Comparison of ENCODE assay signal across 23 mouse cellular contexts in genomic region chr4:129767782-129768181, GRCm38 (mm10). TPM values are rescaled to one million over a fixed set of nuclear protein-coding genes. Genes with fewer than 3 reads are reported as not detected.
DNase-seq lines count a peak whose midpoint lies in the region; ATAC-seq and TF ChIP-seq lines count a peak whose summit lies in the region.
"Had no signal": no experiment of that assay in that cellular context is flagged by ENCODE, and none has a peak within 500 bp of the region (broad histone marks: within the 10 kb centered on the region; RNA-seq: fewer than 3 reads in every experiment).

No protein-coding gene starts in this region.

- no peak overlapping the region for H3K4me3 ChIP-seq in cerebellum, adult 2 months (replicated peaks; ENCODE audit: insufficient read depth, low read depth, low read length)
- no peak overlapping the region for H3K4me3 ChIP-seq in hindbrain, postnatal 0 days (ENCODE audit: low read length)
- H3K4me3 ChIP-seq in hindbrain, embryonic 11.5 days (ENCODE audit: low read depth, low read length): no peak overlapping the region
- H3K4me3 ChIP-seq: embryonic facial prominence, embryonic 15.5 days; erythroblast, embryonic 14.5 days; forebrain, embryonic 10.5 days; gastrocnemius, adult 2 months; hindbrain, embryonic 13.5 days; intestine, embryonic 15.5 days had no signal

- H3K9me3 ChIP-seq in hindbrain, postnatal 0 days (ENCODE audit: low read length): no peaks in the 10 kb centered on the region
- no peaks in the 10 kb centered on the region for H3K9me3 ChIP-seq in hindbrain, embryonic 11.5 days (ENCODE audit: control insufficient read depth, low read length)
- H3K9me3 ChIP-seq: embryonic facial prominence, embryonic 15.5 days; forebrain, embryonic 10.5 days; hindbrain, embryonic 13.5 days; intestine, embryonic 15.5 days had no signal

- no peak overlapping the region for H3K9ac ChIP-seq in hindbrain, postnatal 0 days (replicated peaks; ENCODE audit: low read length)
- no peak overlapping the region for H3K9ac ChIP-seq in hindbrain, embryonic 11.5 days (ENCODE audit: low read depth, low read length)
- H3K9ac ChIP-seq: embryonic facial prominence, embryonic 15.5 days; hindbrain, embryonic 13.5 days; intestine, embryonic 15.5 days had no signal

- ATAC-seq in cerebellum, adult (ENCODE audit: insufficient number of reproducible peaks, low FRiP score, low TSS enrichment): no peak
- ATAC-seq in hindbrain, postnatal 0 days: no peak
- no peak for ATAC-seq in hindbrain, embryonic 11.5 days (ENCODE audit: low FRiP score)
- ATAC-seq: activated CD4-positive, CD25-positive, alpha-beta regulatory T cell, adult 4 months; forebrain, embryonic 14.5 days; intestine, embryonic 15.5 days; Patski had no signal

- no peak overlapping the region for H3K27ac ChIP-seq in cerebellum, adult 2 months (ENCODE audit: insufficient read depth, low read length)
- H3K27ac ChIP-seq in hindbrain, postnatal 0 days: no peak overlapping the region
- H3K27ac ChIP-seq in hindbrain, embryonic 11.5 days (ENCODE audit: low read depth, low read length): no peak overlapping the region
- H3K27ac ChIP-seq: embryonic facial prominence, embryonic 15.5 days; forebrain, embryonic 10.5 days; gastrocnemius, adult 2 months; hindbrain, embryonic 13.5 days; intestine, embryonic 15.5 days had no signal

- H3K36me3 ChIP-seq in hindbrain, postnatal 0 days (ENCODE audit: insufficient read depth, low read length): no peaks in the 10 kb centered on the region
- H3K36me3 ChIP-seq in hindbrain, embryonic 11.5 days (ENCODE audit: control insufficient read depth, insufficient read depth, low read length): no peaks in the 10 kb centered on the region
- H3K36me3 ChIP-seq: embryonic facial prominence, embryonic 15.5 days; forebrain, embryonic 10.5 days; hindbrain, embryonic 13.5 days; intestine, embryonic 15.5 days had no signal

- no peak for TF ChIP-seq CTCF in cerebellum, adult 2 months (IDR thresholded peaks at IDR 0.05; ENCODE audit: borderline replicate concordance, insufficient read depth, low read depth, low read length)
- no peak for TF ChIP-seq CTCF in hindbrain, postnatal 0 days (IDR thresholded peaks at IDR 0.05; ENCODE audit: low read depth)

- peaks cover 4% of the 10 kb centered on the region; the same call in 1 of the 2 replicates for H3K4me1 ChIP-seq in cerebellum, adult 2 months (ENCODE audit: control insufficient read depth, insufficient read depth, low read length)
- H3K4me1 ChIP-seq in hindbrain, postnatal 0 days (ENCODE audit: insufficient read depth, low read length): peaks cover 10% of the 10 kb centered on the region
- H3K4me1 ChIP-seq in hindbrain, embryonic 11.5 days (replicated peaks; ENCODE audit: control insufficient read depth, insufficient read depth, low read length): peaks cover 4% of the 10 kb centered on the region

- no peaks in the 10 kb centered on the region for H3K27me3 ChIP-seq in cerebellum, adult 2 months (ENCODE audit: control insufficient read depth, insufficient read depth, low read length)
- no peaks in the 10 kb centered on the region for H3K27me3 ChIP-seq in hindbrain, postnatal 0 days (ENCODE audit: insufficient read depth, low read length)
- H3K27me3 ChIP-seq in hindbrain, embryonic 11.5 days (ENCODE audit: control insufficient read depth, insufficient read depth, low read length): peaks cover 2% of the 10 kb centered on the region; the same call in 1 of the 2 replicates
- H3K27me3 ChIP-seq: CH12.LX; embryonic facial prominence, embryonic 15.5 days; hindbrain, embryonic 13.5 days; intestine, embryonic 15.5 days; Patski had no signal

- no peak overlapping the region for H3K4me2 ChIP-seq in hindbrain, postnatal 0 days (ENCODE audit: low read depth, low read length)
- H3K4me2 ChIP-seq in hindbrain, embryonic 11.5 days (replicated peaks; ENCODE audit: low read depth, low read length): no peak overlapping the region
- H3K4me2 ChIP-seq: embryonic facial prominence, embryonic 15.5 days; hindbrain, embryonic 13.5 days; intestine, embryonic 15.5 days had no signal

- no peak for TF ChIP-seq POLR2A in cerebellum, adult 2 months (IDR thresholded peaks at IDR 0.05; ENCODE audit: borderline replicate concordance, insufficient read depth, low read length)

- 19% methylated on average over 8 of the region's 8 CpGs for whole genome bisulfite sequencing in cerebellum, adult 2 months
- 46% methylated on average over 8 of the region's 8 CpGs for WGBS in hindbrain, postnatal 0 days
- whole genome bisulfite sequencing in hindbrain, embryonic 11.5 days: 87% methylated on average over 8 of the region's 8 CpGs

- DNase-seq in cerebellum, adult 11-12 months: peak; percentile 59
- DNase-seq in cerebellum, adult 2 months: peak; percentile 55 to 65
- DNase-seq in cerebellum, postnatal 10 days: peak; percentile 43 to 53
- DNase-seq in B cell, adult 2 months: no peak
- DNase-seq in hindbrain, postnatal 0 days (ENCODE audit: low spot score): no peak
- no peak for DNase-seq in hindbrain, embryonic 11.5 days (ENCODE audit: low spot score)
- DNase-seq: adrenal gland, postnatal 36 days; embryo, embryonic 11 days; gastrocnemius, adult 2 months; gastrocnemius, postnatal 25 days; heart, postnatal 10 days; heart, postnatal 4 days; kidney, adult 2 months had no signal

RNA-seq across cellular contexts. Expression of gene Khdrbs1, which starts 25.7 kb away (rescaled TPM):
- polyA plus RNA-seq in cerebellum, adult 2 months (2012; rRNA removed): 42.0 and 42.5 TPM in 2 replicates
- 75.1 and 86.2 TPM in 2 replicates for total RNA-seq in hindbrain, postnatal 0 days (2014; rRNA removed)
- polyA plus RNA-seq in hindbrain, postnatal 0 days (2015; fragmentation: Nextera tagmentation; extraction: Ambion mirVana): 85.7 and 86.5 TPM in 2 replicates
- 158 and 183 TPM in 2 replicates for polyA plus RNA-seq in hindbrain, embryonic 11.5 days (2014; fragmentation: Nextera tagmentation; extraction: Ambion mirVana)

RNA-seq across cellular contexts. Expression of gene Ptp4a2, which starts 43.2 kb away (rescaled TPM):
- 62.8 and 66.3 TPM in 2 replicates for polyA plus RNA-seq in cerebellum, adult 2 months (2012; rRNA removed)
- total RNA-seq in hindbrain, postnatal 0 days (2014; rRNA removed): 83.5 and 91.7 TPM in 2 replicates
- polyA plus RNA-seq in hindbrain, postnatal 0 days (2015; fragmentation: Nextera tagmentation; extraction: Ambion mirVana): 243 and 254 TPM in 2 replicates
- polyA plus RNA-seq in hindbrain, embryonic 11.5 days (2014; fragmentation: Nextera tagmentation; extraction: Ambion mirVana): 307 and 318 TPM in 2 replicates

Comparison
In these comparisons a context has a peak if more than half of its experiments do, and no peak if none do; other contexts are left out.
1. DNase-seq: peak in cerebellum, adult 11-12 months (single experiment), cerebellum, adult 2 months (2 of 2) and cerebellum, postnatal 10 days (2 of 2); none in B cell, adult 2 months (0 of 2), hindbrain, postnatal 0 days (single experiment) and hindbrain, embryonic 11.5 days (single experiment).